Mouse (Mus musculus) lung, adult 2 months (tissue): ENCODE results near the gene Dhrs3.

Experiments used
- CTCF ChIP-seq: fragments of 200-500 bp; IDR thresholded peaks from 2 replicates; pipeline ENCODE4 v1.5.1; 2011; ENCODE audit warnings: mild to moderate bottlenecking, low read length, control low read depth; ENCODE audit not compliant: insufficient read depth
- POLR2A ChIP-seq: fragments of 200-500 bp; IDR thresholded peaks from 2 replicates; pipeline ENCODE4 v1.6.1; 2011; ENCODE audit warnings: low read depth, mild to moderate bottlenecking, control low read depth, low read length, borderline replicate concordance; ENCODE audit errors: extremely low read depth

DNA sequence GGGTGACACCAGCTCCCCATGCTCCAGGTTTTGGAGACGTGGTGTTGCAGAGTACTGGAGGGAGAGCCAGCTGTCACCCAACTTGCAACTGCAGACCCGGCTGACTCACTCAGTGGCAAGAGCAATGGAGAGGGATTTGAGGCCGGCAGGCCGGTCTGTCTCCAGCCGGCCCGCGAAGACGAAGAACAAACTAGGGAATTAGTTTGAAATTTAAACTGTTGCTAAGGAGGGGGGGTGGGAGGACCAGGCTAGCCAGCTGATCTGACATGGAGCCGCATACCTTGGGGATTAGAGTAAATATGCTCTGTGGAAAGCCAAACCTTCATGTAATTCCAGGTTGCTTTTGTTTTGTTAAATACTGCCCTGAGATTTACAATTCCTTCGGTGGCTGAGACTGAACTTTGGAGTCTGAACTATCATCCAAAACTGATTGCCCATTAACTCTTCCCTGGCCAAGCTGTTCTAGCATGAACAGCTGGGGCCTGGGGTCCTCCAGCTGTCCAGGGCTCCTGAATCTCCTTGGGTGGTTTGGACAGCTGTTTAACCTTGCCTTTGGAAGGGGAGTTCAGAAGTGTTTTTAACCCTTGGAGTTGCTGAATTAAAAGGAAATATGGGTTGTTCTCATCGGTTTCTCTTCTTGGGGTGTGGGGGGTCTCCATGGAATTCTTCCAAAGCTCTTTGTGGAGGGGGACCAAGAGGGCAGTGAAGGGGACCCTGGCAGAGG is 2.0 kb downstream of the Dhrs3 start:
- peak; percentile 29; the same call in 1 of the 2 replicates for TF ChIP-seq POLR2A
- TF ChIP-seq CTCF = no peak
